Mouse (Mus musculus) stomach, embryonic 15.5 days (tissue): ENCODE results near the gene Hyls1. TPM values are rescaled to one million over a fixed set of nuclear protein-coding genes. Genes with fewer than 3 reads are reported as not detected.
A peak's percentile ranks its signal among the peaks of the same experiment; 100 is the strongest.
"Not testable (repeated sequence)": the region's sequence is repeated elsewhere in the genome, so short reads cannot be mapped to it uniquely, and the experiment has no call there.

Experiments used
- ATAC-seq: fragments of 200-750 bp; cut with Nextera tagmentation; 2 replicates; pipeline ENCODE4 v1.8.0; 2017; ENCODE audit warnings: low read depth, moderate number of reproducible peaks, moderate TSS enrichment; ENCODE audit not compliant: insufficient read depth, low FRiP score
- H3K27ac ChIP-seq: fragments of 300-500 bp; sonication (generic); 2 replicates; pipeline ENCODE4 v1.5.1; 2015; ENCODE audit warnings: mild to moderate bottlenecking, inconsistent platforms
- H3K27me3 ChIP-seq: fragments of 300-500 bp; sonication (generic); replicated peaks from 2 replicates; pipeline ENCODE4 v1.6.1; 2015; ENCODE audit warnings: inconsistent platforms
- H3K36me3 ChIP-seq: fragments of 300-500 bp; sonication (generic); 2 replicates; pipeline ENCODE4 v1.6.1; 2015; ENCODE audit warnings: inconsistent platforms
- H3K4me1 ChIP-seq: fragments of 300-500 bp; sonication (generic); 2 replicates; pipeline ENCODE4 v1.6.1; 2015; ENCODE audit warnings: inconsistent platforms
- H3K4me2 ChIP-seq: fragments of 300-500 bp; sonication (generic); 2 replicates; pipeline ENCODE4 v1.6.1; 2015; ENCODE audit warnings: mild to moderate bottlenecking, inconsistent platforms
- H3K4me3 ChIP-seq: fragments of 300-500 bp; sonication (generic); replicated peaks from 2 replicates; pipeline ENCODE4 v1.5.1; 2015; ENCODE audit warnings: inconsistent platforms
- H3K9ac ChIP-seq: fragments of 300-500 bp; sonication (generic); 2 replicates; pipeline ENCODE4 v1.6.1; 2015; ENCODE audit warnings: inconsistent platforms
- H3K9me3 ChIP-seq: fragments of 300-500 bp; sonication (generic); 2 replicates; pipeline ENCODE4 v1.6.1; 2016; ENCODE audit warnings: inconsistent platforms
- WGBS: fragments of 180-500 bp; shearing (Covaris S2); methylation state at CpG from one replicate; pipeline ENCODE4 v1.1.7; 2015; 5-methylcytosine and 5-hydroxymethylcytosine counted together
- polyA plus RNA-seq: library from polyadenylated mRNA; unstranded; fragments of >200 nt; fragmentation: Nextera tagmentation; extraction: Ambion mirVana; gene quantifications from 2 replicates; pipeline ENCODE4 v1.2.1, GENCODE M21; 2015

The Hyls1 gene
- 12.2 and 12.4 TPM in 2 replicates for polyA plus RNA-seq

DNA sequence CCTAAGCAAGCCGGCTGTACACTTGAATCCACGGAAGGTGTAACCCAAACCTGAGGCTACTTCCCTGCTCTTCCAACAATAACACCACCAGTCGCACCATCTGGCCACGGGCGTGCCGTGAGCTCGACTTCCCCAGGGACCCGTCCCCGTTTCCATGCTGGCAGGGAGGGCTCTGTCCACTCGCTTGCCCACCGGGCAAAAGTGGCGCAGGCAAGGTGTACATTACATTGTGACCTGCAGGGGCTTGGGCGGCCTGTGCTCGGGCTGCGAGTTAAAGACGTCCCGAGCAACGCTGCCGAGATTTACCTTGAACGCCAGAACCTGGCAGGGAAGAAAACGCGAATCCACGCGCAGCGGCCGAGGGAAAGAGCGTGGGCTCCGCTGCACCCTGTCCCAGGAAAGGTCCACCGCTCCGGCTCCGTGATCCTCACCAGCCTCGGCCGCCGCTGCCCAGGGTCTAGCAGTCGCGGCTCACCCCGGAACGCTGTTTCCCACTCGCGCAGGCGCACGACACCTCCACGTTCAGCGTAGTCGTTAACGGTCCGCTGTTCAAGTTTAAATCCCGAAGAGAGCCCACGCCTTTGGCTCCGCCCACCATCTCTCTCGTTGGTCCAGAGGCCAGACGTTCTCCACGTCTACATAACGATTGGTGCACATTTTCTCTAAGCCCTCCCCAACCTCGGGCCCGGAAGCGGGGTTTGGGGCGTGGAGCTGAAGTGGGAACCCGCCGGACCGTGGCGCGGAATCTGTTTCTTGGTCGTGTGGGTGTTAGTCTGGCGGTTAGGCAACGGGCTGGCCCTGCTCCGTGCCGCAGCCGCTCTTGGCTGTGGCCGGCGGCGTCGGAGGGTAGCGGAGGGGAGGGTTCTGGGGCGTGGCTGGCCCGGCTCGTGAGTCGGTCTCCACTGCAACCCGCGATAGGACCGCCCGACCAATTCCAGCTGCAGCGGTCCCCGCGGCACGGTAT, at the start of gene Hyls1, which contains the start of gene Pate2:
TSS of gene Hyls1 (minus strand) at position 828 of the 964 bp plus-strand sequence.
TSS of gene Pate2 (plus strand) at position 714 of the 964 bp plus-strand sequence.
- under 1% methylated on average over 85 of the region's 86 CpGs for WGBS

DNA sequence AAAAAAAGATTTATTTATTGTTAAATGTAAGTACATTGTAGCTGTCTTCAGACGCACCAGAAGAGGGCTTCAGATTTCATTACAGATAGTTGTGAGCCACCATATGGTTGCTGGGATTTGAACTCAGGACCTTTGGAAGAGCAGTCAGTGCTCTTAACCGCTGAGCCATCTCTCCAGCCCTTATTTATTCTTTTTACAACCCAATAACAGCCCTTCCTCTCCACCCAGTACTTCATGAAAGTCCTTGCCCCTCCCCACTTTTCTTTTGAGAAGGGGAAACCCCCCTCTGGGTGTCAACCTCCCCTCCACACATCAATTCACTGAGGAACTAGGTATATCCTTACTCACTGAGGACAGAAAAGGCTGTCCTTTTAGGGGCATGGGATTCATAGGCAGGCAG, 46.6 kb upstream of the Hyls1 start:
- WGBS = 63% methylated on average over 2 of the region's 2 CpGs

More for the DNA sequence above, at the start of gene Hyls1, which contains the start of gene Pate2:
- ATAC-seq = peak; percentile 99
- Histone ChIP-seq H3K9me3 (no peaks in the 10 kb centered on the region), H3K4me1 (peaks cover 6% of the 10 kb centered on the region), H3K27ac (peak within 1 kb of the TSS; percentile 84), H3K9ac (peak within 1 kb of the TSS; percentile 74), H3K27me3 (peaks cover 4% of the 10 kb centered on the region; the same call in 1 of the 2 replicates), H3K36me3 (peaks cover 22% of the 10 kb centered on the region), H3K4me3 (peak within 1 kb of the TSS; percentile 83), H3K4me2 (peak within 1 kb of the TSS; percentile 83)

DNA sequence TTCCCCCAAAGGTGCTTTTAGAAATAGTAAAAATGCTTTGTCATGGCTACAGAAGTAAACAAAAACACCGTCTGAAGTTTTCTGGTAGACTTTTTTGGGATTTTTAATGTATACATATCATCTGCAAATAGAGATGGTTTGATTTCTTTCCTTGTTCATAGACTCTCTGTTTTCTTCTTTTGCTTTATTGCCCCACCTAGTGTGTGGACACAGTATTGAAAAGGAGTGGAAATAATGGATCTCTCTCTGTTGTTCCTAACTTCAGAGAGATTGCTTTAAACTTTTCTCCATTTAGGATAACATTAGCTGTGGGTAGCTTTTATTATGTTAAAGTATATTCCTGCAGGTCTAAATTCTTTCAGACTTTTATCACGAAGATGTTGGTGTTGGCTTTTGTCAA, 43.8 kb upstream of the Hyls1 start:
- Histone ChIP-seq H3K4me3 (no peak overlapping the region), H3K27ac (no peak overlapping the region), H3K9me3 (no peaks in the 10 kb centered on the region), H3K4me2 (no peak overlapping the region), H3K27me3 (no peaks in the 10 kb centered on the region), H3K36me3 (no peaks in the 10 kb centered on the region), H3K9ac (no peak overlapping the region), H3K4me1 (no peaks in the 10 kb centered on the region)
- no peak for ATAC-seq
- WGBS = 28% methylated on average over 2 of the region's 2 CpGs

More for the DNA sequence above, 46.6 kb upstream of the Hyls1 start:
- H3K4me3 ChIP-seq, H3K9ac ChIP-seq, H3K36me3 ChIP-seq, H3K9me3 ChIP-seq, H3K27me3 ChIP-seq, ATAC-seq, H3K4me1 ChIP-seq, H3K4me2 ChIP-seq, H3K27ac ChIP-seq: not testable (repeated sequence)

DNA sequence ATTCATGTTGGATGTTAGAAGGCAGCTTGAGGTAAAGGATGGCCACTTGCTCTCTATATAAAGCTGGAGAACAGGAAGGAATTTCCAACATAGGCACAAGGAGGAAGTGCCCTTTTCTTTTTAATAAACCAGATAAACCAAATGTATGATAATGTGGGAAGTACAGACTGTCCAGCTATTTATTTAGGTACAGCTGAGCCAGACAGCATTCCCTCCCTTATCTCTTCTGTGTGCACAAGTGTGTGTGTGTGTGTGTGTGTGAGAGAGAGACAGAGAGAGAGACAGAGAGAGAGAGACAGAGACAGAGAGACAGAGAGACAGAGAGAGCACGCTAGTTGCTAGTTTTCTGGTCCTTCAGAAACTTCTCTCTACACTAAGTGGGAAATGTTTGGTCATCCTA, 41.6 kb upstream of the Hyls1 start, which contains the start of gene Pate4:
TSS of gene Pate4 (minus strand) at position 101 of the 400 bp plus-strand sequence.
- no peaks in the 10 kb centered on the region for H3K4me1 ChIP-seq
- H3K36me3 ChIP-seq = no peaks in the 10 kb centered on the region
- no peak within 1 kb of the TSS for H3K27ac ChIP-seq
- no peaks in the 10 kb centered on the region for H3K27me3 ChIP-seq
- H3K4me3 ChIP-seq = no peak within 1 kb of the TSS
- H3K9ac ChIP-seq = no peak within 1 kb of the TSS
- no peak within 1 kb of the TSS for H3K4me2 ChIP-seq
- H3K9me3 ChIP-seq = no peaks in the 10 kb centered on the region
- 73% methylated on average over 1 of the region's 1 CpGs for WGBS
- ATAC-seq = no peak

DNA sequence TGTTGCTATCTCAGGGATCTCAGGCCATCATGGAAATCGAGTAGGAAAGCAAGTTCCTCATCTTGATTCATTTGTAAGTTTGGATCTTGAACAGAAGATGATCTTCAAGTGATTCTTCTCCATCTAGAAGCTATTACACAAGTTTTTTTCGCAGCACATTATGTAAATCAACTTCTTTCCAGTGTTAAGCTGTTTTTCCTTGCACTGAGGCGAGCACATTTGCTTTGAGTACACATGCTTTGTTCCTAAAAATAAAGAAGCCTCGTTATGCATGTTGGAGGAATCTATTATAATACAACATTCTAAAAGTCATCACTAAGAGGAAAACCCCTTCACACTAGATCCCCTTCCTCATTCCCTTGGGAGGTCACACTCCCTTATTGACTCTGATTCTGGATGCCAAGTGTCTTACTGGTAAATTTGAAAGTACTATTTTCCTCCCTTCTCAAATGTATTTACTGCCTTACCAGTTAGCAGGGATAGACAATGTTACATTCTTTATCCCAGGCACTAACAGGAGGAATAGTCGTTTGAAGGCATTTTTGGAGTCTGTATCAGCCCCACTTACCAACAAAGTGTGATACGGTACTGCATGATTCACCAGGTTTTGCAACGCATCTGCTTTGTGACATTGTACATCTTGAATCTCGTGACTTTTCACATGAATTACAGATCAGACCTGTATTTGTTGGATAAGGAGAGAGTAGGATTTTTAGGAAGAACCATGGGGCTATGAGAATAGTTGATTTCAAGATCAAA, 37.6 kb upstream of the Hyls1 start:
- no peaks in the 10 kb centered on the region for H3K4me1 ChIP-seq
- H3K4me2 ChIP-seq = no peak overlapping the region
- H3K36me3 ChIP-seq = no peaks in the 10 kb centered on the region
- WGBS = 69% methylated on average over 8 of the region's 8 CpGs
- no peak overlapping the region for H3K4me3 ChIP-seq
- H3K9me3 ChIP-seq = no peaks in the 10 kb centered on the region
- no peak overlapping the region for H3K27ac ChIP-seq
- no peak for ATAC-seq
- H3K27me3 ChIP-seq = no peaks in the 10 kb centered on the region
- H3K9ac ChIP-seq = no peak overlapping the region

DNA sequence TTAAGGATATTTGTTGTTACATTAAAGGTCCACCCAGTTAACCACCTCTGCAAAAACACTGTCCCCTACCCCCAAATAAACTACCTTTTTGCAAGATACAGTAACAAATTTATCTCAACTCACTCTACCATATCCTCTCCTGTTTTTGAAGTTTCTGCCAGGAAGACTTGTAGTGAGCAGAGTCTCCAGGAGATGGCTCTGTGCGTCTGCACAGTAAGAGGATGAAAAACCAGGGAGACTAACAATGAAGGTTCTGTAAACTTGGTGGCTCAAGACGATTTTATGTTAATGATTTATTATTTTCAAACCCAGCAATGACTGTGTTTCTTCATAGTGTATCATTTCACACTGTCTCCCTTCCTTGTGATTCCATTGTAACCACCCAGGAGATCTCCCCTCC, 22.7 kb upstream of the Hyls1 start:
- H3K9ac ChIP-seq = no peak overlapping the region
- WGBS = 5% methylated on average over 2 of the region's 2 CpGs
- no peak for ATAC-seq

DNA sequence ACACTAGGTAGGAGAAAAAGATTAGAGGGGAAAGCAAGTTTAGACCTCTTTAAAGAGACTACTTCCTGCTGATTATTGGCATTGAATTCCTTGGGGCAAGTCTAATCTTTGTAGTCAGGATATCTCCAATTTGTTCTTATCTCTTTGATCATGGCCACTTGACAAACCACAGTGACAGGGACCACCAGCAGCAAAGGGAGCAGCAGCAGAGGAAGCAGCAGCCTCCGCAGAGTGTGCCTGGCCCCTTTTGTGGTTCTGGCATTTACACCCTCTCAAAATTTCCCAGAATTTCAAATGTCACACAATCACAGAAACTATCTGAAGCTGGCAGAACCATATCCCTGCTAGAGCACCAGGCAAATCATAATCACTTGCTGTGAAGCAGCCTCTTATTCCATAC, 17.5 kb upstream of the Hyls1 start:
- no peak for ATAC-seq
- Histone ChIP-seq H3K9ac (no peak overlapping the region), H3K27ac (no peak overlapping the region), H3K9me3 (no peaks in the 10 kb centered on the region), H3K4me2 (no peak overlapping the region), H3K4me3 (no peak overlapping the region), H3K4me1 (no peaks in the 10 kb centered on the region), H3K36me3 (no peaks in the 10 kb centered on the region), H3K27me3 (no peaks in the 10 kb centered on the region)
- WGBS = 50% methylated on average over 1 of the region's 1 CpGs

More for the DNA sequence above, 22.7 kb upstream of the Hyls1 start:
- no peaks in the 10 kb centered on the region for H3K4me1 ChIP-seq
- H3K4me3 ChIP-seq = no peak overlapping the region
- H3K9me3 ChIP-seq = no peaks in the 10 kb centered on the region
- no peak overlapping the region for H3K4me2 ChIP-seq
- H3K27me3 ChIP-seq = no peaks in the 10 kb centered on the region
- H3K36me3 ChIP-seq = no peaks in the 10 kb centered on the region
- H3K27ac ChIP-seq = no peak overlapping the region

DNA sequence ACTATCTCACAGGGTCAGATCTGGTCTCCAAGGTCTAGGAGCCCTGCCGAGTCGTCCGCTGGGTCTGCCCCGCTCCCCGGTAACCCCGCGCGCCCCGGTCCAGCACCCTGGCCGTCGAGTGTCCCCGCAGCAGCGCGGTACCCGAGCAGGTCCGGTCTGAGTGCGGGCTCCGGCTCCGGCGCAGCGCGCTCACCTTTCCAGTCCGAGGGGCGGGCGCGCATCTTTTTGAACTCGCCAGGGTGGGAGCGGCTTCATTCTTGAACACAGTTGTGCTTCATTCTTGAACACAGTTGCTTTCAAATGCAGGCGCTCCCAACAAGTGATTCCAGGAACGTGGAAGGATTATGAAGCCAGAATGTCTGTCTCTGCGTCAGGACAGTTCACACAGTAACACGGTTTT, 4.2 kb upstream of the Hyls1 start:
- no peak overlapping the region for H3K9ac ChIP-seq
- no peaks in the 10 kb centered on the region for H3K36me3 ChIP-seq
- 4% methylated on average over 32 of the region's 32 CpGs for WGBS
- H3K9me3 ChIP-seq = no peaks in the 10 kb centered on the region
- H3K27ac ChIP-seq = no peak overlapping the region
- peaks cover 4% of the 10 kb centered on the region; the same call in 1 of the 2 replicates for H3K27me3 ChIP-seq
- no peak for ATAC-seq
- peak overlapping the region; percentile 51 for H3K4me2 ChIP-seq
- peak overlapping the region; percentile 19; the same call in 1 of the 2 replicates for H3K4me3 ChIP-seq
- H3K4me1 ChIP-seq = peaks cover 3% of the 10 kb centered on the region

DNA sequence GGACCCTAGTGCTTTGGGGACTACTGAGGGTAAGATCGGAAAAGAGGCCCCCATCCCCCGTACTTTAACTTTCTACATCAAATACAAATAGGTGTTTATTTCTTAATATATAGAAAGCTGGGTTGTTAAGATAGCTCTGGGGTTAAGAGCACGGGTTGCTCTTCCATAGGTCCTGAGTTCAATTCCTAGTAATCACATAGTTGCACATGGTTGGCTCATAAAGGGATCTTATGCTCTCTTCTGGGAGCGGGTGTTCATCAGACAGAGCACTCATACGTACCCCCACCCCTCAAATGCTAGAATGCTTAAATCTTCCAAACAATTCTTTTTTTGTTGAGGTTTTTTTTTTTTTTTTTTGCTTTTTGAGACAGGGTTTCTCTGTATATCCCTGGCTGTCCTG, 465 bp upstream of the Hyls1 start:
- Histone ChIP-seq H3K27me3 (peaks cover 4% of the 10 kb centered on the region; the same call in 1 of the 2 replicates), H3K36me3 (peaks cover 14% of the 10 kb centered on the region; the same call in 1 of the 2 replicates), H3K27ac (no peak overlapping the region), H3K4me1 (peaks cover 6% of the 10 kb centered on the region), H3K4me3 (peak overlapping the region; percentile 83), H3K9me3 (no peaks in the 10 kb centered on the region), H3K4me2 (peak overlapping the region; percentile 56), H3K9ac (peak overlapping the region; percentile 62)
- WGBS = 9% methylated on average over 5 of the region's 5 CpGs
- no peak for ATAC-seq

DNA sequence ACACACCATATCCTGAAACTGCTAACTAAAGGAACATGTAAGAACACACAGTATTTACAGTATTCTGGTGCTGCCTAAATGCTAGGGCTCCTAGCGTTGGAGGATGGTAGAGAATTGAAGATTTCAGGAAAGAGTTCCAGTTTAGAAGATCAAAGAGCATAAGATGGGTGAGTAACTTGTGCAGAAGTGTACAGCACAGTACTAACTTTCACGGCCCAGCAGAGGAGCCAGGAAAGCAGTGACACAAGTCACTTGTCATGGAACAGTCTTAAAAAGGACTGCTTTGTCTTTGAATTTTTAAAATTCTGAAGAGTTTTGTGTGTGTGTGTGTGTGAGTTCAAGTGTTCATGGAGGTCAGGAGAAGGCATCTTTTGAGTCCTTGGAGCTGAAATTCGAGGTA, 2.2 kb downstream of the Hyls1 start:
- Histone ChIP-seq H3K27ac (no peak overlapping the region), H3K9me3 (no peaks in the 10 kb centered on the region), H3K27me3 (no peaks in the 10 kb centered on the region)

DNA sequence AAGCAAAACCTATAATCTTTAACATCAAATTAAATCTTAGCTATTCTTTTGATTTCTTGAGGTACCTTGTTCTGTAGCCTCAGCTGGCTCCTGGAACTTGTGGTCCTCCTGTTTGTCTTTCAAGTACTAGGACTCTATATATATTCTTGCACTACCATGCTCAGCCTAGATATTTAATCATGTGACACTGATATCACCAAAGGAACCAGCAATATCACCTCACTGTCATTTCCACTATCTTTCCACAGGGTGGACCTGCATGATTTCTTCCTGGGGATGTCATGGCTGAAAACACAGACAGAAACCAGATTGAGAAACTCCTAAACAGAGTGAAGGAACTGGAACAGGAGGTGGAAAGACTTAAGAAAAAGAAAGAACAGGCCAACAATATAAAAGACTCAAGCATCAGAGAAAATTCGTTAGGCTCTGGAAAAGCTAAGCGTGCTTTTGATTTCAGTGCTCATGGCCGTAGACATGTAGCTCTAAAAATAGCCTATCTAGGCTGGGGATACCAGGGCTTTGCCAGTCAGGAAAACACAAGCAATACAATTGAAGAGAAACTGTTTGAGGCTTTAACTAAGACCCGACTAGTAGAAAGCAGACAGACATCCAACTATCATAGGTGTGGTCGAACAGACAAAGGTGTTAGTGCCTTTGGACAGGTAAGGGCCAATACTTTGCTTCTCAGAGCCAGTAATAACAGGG, 5.5 kb downstream of the Hyls1 start:
- Histone ChIP-seq H3K9ac (no peak overlapping the region), H3K4me3 (no peak overlapping the region), H3K4me2 (no peak overlapping the region), H3K27ac (no peak overlapping the region), H3K27me3 (no peaks in the 10 kb centered on the region), H3K9me3 (no peaks in the 10 kb centered on the region), H3K4me1 (peaks cover 9% of the 10 kb centered on the region), H3K36me3 (peaks cover 30% of the 10 kb centered on the region)
- WGBS = 86% methylated on average over 5 of the region's 5 CpGs
- no peak for ATAC-seq

More for the DNA sequence above, 2.2 kb downstream of the Hyls1 start:
- no peak overlapping the region for H3K4me2 ChIP-seq
- H3K36me3 ChIP-seq = peaks cover 26% of the 10 kb centered on the region
- no peak for ATAC-seq
- H3K9ac ChIP-seq = no peak overlapping the region
- peaks cover 6% of the 10 kb centered on the region for H3K4me1 ChIP-seq
- WGBS = 91% methylated on average over 3 of the region's 3 CpGs
- no peak overlapping the region for H3K4me3 ChIP-seq
